Mouse (Mus musculus): ENCODE data around the gene Anxa5.

- TF ChIP-seq CTCF (IDR thresholded peaks at IDR 0.05; ENCODE audit: control insufficient read depth, insufficient read depth, low read length) (no peak), POLR2A (IDR thresholded peaks at IDR 0.05; ENCODE audit: borderline replicate concordance, control insufficient read depth, low read depth, low read length) (no peak)
Observed at GRCm38 (mm10) chr3:36455566-36455965, 20.1 kb downstream of the Anxa5 start.
